Mouse (Mus musculus): ENCODE results near the gene Gm17545.
"Not testable (repeated sequence)": the region's sequence is repeated elsewhere in the genome, so short reads cannot be mapped to it uniquely, and the experiment has no call there.

Gene Gm17545

DNA sequence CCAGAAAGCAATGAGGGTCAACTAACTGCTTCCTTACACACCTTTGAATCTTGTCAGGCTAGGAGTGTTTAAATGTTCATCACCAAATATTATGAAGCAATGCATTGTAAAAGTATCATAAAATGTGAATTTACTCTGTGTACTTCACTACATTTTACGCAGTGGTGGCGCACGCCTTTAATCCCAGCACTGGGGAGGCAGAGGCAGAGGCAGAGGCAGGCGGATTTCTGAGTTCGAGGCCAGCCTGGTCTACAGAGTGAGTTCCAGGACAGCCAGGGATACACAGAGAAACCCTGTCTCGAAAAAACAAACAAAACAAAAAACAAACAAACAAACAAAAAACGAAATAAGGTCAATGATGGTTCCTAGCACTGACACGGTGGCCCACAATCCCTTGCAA is at the start of gene Gm17545:
Gene Gm17545, plus strand, starts transcription at position 301 of the 400 bp plus-strand sequence.
- not testable (repeated sequence) for DNase-seq (ENCODE audit: low read depth, low spot score)

GRCm38 (mm10) chr9:22405414-22405813 is 48.7 kb upstream of the Gm17545 start:
- no peak for DNase-seq (ENCODE audit: low read depth, low spot score)

DNA sequence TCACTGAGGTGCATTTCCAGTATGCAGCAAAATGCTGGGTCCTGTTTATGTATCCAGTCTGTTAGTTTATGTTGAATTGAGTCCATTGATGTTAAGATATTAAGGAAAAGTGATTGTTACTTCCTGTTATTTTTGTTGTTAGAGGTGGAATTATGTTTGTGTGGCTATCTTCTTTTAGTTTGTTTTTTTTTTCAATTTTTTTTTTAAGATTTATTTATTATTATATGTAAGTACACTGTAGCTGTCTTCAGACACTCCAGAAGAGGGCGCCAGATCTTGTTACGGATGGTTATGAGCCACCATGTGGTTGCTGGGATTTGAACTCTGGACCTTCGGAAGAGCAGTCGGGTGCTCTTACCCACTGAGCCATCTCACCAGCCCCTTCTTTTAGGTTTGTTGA is 46.5 kb upstream of the Gm17545 start:
- DNase-seq (ENCODE audit: low read depth, low spot score), result not testable (repeated sequence)

GRCm38 (mm10) chr9:22408344-22408743 is 45.7 kb upstream of the Gm17545 start:
- not testable (repeated sequence) for DNase-seq (ENCODE audit: low read depth, low spot score)

DNA sequence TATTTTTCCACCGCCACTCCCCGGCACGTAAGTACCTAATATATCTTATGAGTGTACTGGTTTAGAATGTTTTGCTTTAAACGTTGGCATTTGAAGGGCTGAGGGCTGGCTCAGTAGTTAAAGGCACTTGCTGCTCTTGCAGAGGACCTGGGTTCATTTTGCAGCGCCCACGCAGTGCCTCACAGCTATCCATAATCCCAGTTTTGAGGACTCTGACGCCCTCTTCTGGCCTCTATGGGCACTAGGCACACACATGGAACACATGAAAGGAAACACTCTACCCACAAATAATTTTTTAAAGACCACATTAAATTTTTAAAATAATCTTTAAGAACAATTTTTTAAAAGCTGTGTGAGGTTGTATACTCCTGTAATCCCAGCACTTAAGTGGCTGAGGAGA is 44.6 kb upstream of the Gm17545 start:
- no peak for DNase-seq (ENCODE audit: low read depth, low spot score)

DNA sequence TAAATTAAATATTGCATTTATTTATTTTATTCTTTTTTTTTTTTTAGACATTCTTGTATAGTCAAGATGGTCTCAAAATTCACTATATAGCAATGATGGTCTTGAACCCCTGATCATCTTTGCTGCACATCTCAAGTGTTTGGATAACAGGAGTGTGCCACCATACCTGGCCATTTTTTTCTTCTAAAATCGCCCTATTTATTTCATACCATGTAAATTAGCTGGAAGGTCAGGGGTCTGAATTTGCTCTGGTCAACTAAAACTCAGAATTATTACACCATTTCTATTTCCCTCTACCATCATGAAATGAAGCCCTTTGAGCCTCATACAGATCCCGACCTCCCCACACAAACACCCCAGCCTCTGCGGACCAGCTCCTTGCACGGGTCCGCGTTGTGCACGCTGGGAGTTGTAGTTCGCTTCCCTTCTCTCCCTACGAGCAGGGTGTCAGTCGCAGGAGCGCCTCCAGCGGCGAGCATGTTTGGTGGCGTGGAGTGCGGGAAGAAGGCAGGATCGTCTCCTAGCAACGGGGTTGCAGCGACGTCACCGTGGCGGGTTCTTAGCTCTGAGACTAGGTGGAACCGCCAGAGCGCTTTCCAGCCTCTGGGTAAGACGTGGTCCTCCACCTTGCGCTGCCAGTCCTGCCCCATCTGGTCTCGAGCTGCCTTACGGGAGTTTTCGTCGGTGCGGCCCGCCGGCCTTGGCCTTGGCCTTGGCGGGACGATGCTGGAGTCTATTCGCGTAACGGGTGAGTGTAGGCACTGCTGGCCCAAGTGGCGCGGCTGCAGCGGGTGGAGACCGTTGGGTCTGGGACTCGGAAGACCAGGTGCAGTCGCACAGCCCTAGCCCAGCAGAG is 42.9 kb upstream of the Gm17545 start, which contains the start of gene 9530077C05Rik:
Gene 9530077C05Rik, plus strand, starts transcription at position 512 of the 856 bp plus-strand sequence.
- DNase-seq (ENCODE audit: low read depth, low spot score), result peak; percentile 97

DNA sequence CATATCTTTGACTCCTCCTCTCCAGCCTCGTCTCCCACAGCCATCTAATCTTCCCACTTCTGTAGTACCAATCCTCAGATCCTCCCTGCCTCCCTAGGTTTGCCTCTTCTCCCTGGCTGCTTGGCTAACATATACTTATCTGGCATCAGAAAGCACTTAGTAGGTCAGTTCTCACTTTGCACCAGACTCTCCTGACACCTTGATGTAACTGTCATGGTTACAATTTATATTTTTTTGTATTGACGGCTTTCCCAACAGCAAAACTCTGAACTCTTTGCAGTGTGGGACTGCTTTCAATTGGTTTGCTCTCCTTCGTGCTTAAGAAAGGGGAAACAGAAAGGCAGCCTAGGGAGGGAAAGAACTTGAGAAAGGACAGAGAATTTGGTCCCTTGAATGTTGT is 37.9 kb upstream of the Gm17545 start:
- DNase-seq (ENCODE audit: low read depth, low spot score), result no peak

- DNase-seq (ENCODE audit: low read depth, low spot score), result no peak
These were observed 36.5 kb upstream of the Gm17545 start for GRCm38 (mm10) chr9:22417547-22417946.

DNA sequence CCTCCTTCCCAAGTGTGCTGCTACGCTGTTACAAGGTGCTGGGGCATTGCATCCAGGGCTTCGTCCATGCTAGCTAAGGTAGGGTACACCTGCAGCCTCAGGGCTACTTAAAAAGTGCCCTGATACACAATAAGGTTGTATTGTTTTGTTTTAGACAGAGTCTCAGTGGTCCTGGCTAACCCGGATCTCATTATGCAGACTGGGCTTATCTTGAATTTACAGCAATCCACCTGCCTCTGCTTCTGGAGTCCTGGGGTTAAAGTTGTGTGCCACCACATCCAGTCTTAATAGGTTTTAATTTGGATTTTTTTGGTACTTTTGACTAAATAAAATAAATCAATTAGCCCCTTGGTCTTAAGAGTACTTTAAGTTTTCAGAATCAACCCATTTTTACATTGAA is 34.2 kb upstream of the Gm17545 start:
- DNase-seq (ENCODE audit: low read depth, low spot score), result no peak

DNA sequence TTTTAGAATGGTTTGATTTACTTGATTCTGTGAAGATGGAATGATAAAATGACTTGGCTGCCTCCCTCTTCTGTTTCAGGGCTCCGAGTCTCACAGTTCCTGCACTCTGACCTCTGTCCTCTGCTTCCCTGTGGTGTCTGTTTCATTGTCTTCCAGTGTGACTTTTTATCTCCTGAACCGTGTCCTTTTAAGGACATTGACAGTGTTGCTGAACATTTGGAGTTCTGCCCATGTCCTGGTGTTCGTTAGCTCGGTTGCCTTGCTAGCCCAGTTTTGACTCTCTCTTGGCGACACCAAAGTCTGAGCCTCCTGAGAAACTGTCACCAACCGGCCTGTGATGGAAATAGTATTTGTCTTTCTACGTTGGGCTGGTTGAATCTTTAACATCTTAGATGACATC is 33.6 kb upstream of the Gm17545 start:
- no peak for DNase-seq (ENCODE audit: low read depth, low spot score)

DNA sequence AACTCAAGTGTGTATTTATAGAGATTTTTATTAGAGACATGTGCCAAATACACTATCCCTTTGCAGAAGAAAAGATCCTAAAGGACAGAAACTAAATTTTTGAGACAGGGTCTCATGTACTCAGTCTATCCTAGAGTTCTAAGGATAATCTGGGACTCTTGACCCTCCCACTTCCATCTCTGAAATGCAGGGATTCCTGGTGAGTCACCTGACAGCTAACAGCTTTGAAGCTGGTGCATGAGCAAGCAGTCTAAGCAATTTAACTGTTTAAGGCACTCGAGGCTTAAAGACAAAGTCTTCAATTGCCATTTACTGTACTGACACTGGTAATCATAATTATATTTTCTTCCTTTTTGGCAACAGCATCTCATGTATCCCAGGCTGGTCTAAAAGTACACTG is 31.5 kb upstream of the Gm17545 start:
- no peak for DNase-seq (ENCODE audit: low read depth, low spot score)

- DNase-seq (ENCODE audit: low read depth, low spot score), result no peak
These were observed 30.6 kb upstream of the Gm17545 start for GRCm38 (mm10) chr9:22423507-22423906.

DNA sequence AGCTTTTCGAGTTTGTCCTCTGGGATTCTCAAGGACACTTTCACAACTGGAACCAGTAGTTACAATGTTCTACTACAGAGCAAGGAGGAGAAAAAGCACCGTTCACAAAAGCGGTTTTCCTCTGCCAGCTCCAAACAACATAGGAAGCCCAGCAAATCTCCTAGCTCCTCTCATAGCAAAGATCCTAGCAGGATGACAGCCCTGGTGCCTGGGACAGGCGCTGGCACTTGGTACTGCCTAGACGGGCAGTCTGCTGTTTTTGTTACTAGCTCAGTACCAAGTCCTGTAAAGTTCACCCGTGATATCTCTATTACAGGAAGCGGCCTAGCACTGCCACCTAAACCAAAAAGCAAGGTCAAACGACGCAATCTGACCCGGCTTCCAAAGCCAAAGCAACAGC is 29.9 kb upstream of the Gm17545 start:
- no peak for DNase-seq (ENCODE audit: low read depth, low spot score)

GRCm38 (mm10) chr9:22424719-22425118 is 29.4 kb upstream of the Gm17545 start:
- no peak for DNase-seq (ENCODE audit: low read depth, low spot score)

DNA sequence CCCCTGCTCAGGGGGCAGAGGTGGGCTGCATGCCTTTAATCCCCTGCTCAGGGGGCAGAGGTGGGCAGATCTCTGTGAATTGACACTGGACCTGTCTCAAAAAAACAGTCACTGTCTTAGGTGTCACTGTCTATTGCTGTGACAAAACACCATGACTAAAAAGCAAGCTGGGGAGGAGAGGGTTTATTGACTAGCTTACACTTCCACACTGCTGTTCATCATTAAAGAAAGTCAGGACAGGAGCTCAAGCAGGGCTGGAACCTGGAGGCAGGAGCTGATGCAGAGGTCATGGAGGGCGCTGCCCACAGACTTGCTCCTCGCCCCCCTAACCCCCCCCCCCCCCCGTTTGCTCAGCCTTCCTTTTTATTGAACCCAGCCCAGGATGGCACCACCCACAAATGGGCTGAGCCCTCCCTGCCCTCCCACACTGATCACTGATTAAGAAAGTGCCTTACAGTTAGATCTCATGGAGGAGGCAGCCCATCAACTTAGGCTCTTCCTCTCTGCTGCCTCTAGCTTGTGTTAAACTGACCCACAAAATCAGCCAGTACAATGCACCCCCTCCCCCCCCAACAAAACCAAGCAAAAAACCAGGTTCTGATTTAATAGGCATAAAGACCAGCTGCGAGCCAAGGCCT is 25.9 kb upstream of the Gm17545 start:
- no peak for DNase-seq (ENCODE audit: low read depth, low spot score)

- no peak for DNase-seq (ENCODE audit: low read depth, low spot score)
These were observed 25.3 kb upstream of the Gm17545 start for GRCm38 (mm10) chr9:22428666-22429410.

GRCm38 (mm10) chr9:22429533-22430241 is 24.4 kb upstream of the Gm17545 start:
- no peak for DNase-seq (ENCODE audit: low read depth, low spot score)

GRCm38 (mm10) chr9:22430315-22430840 is 23.7 kb upstream of the Gm17545 start:
- no peak for DNase-seq (ENCODE audit: low read depth, low spot score)

GRCm38 (mm10) chr9:22433221-22433620 is 20.9 kb upstream of the Gm17545 start:
- no peak for DNase-seq (ENCODE audit: low read depth, low spot score)

- DNase-seq (ENCODE audit: low read depth, low spot score), result no peak
These were observed 20.0 kb upstream of the Gm17545 start for GRCm38 (mm10) chr9:22434101-22434500.

GRCm38 (mm10) chr9:22438826-22439225 is 15.3 kb upstream of the Gm17545 start:
- no peak for DNase-seq (ENCODE audit: low read depth, low spot score)
